Mouse (Mus musculus): ENCODE measurements around the gene C1rl. TPM values are rescaled to one million over a fixed set of nuclear protein-coding genes. Genes with fewer than 3 reads are reported as not detected.
"Not testable (repeated sequence)": the region's sequence is repeated elsewhere in the genome, so short reads cannot be mapped to it uniquely, and the experiment has no call there.

The C1rl gene
- polyA plus RNA-seq, 2 experiments = 0.47 to 0.81 TPM

DNA sequence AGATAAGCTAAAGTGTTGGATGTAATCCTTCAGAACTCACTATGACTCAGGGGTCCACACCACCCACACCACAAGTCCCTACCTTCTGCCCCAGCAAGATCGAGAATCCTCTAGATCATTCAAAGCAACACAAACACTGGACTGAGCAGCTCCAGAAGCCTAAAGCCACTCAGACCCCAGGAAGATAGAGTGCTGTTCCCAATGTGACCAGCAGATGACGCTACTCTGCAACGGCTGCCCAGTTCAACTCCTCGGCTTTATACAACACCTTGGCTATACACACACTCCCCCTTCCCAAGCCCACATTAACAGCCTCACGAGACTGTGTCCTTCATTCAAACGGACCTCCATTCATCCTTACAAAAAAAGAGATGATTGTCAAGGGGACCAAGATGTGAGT, 20.1 kb upstream of the C1rl start:
- no peaks in the 10 kb centered on the region for H3K27me3 ChIP-seq (ENCODE audit: control insufficient read depth, insufficient read depth, low read length)
- no peak for DNase-seq (ENCODE audit: low spot score)
- H3K36me3 ChIP-seq (ENCODE audit: control insufficient read depth, insufficient read depth, low read length) = no peaks in the 10 kb centered on the region
- H3K9ac ChIP-seq (ENCODE audit: low read depth, low read length, severe bottlenecking) = no peak overlapping the region
- H3K9me3 ChIP-seq (ENCODE audit: control insufficient read depth, low read length) = no peaks in the 10 kb centered on the region
- no peaks in the 10 kb centered on the region for H3K4me1 ChIP-seq (ENCODE audit: control insufficient read depth, insufficient read depth, low read length)
- no peak overlapping the region for H3K27ac ChIP-seq (replicated peaks; ENCODE audit: low read depth, low read length)
- 34% methylated on average over 6 of the region's 6 CpGs for WGBS
- no peak for TF ChIP-seq POLR2A (IDR thresholded peaks at IDR 0.05; ENCODE audit: borderline replicate concordance, extremely low read depth, insufficient read depth, insufficient read length)
- no peak overlapping the region for H3K4me3 ChIP-seq (replicated peaks; ENCODE audit: low read length)
- ATAC-seq (ENCODE audit: low FRiP score, low read depth) = no peak
- H3K4me2 ChIP-seq (replicated peaks; ENCODE audit: low read depth, low read length, severe bottlenecking) = no peak overlapping the region

DNA sequence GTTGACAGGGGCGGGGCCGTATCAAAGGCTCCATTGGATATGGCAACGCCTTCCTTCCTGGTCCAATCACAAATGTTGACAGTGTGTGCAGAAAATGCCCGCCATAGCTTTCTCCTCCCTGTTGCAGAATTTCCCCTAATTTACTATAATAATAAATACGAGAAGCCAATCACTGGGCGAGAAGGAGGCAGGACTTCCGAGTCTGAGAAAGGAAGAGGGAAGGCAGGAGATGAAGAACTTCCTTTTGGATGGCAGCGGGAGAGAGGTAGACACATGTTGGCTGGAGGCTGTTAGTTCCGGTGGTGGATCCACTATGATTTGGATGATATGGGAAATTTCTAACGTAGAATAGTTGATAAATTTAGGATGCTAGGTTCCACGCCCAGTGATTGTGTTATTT, 18.3 kb upstream of the C1rl start:
- ATAC-seq (ENCODE audit: low FRiP score, low read depth) (no peak), DNase-seq (ENCODE audit: low spot score) (no peak)
- WGBS = 85% methylated on average over 11 of the region's 11 CpGs

DNA sequence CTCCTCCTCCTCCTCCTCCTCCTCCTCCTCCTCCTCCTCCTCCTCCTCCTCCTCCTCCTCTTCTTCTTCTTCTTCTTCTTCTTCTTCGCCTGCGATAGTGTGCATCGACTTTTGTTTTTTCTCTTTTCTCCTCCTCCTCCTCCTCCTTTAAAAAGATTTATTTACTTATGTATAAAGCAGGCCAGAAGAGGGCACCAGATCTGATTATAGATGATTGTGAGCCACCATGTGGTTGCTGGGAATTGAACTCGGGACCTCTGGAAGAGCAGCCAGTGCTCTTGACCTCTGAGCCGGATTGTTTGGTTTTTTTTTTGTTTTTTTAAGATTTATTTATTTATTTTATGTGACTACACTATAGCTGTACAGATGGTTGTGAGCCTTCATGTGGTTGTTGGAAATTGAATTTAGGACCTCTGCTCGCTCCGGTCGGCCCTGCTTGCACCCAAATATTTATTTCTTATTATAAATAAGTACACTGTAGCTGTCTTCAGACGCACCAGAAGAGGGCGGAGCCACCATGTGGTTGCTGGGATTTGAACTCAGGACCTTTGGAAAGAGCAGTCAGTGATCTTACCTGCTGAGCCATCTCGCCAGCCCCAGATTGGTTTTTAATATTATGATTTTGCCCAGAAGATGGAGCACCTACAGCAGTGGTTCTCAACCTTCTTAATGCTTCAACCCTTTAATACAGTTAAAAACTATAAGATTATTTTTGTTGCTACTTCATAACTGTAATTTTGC, 17.4 kb upstream of the C1rl start:
- H3K27me3 ChIP-seq (ENCODE audit: control insufficient read depth, insufficient read depth, low read length); ATAC-seq (ENCODE audit: low FRiP score, low read depth); H3K9ac ChIP-seq (ENCODE audit: low read depth, low read length, severe bottlenecking); H3K4me2 ChIP-seq (replicated peaks; ENCODE audit: low read depth, low read length, severe bottlenecking); DNase-seq (ENCODE audit: low spot score); H3K4me3 ChIP-seq (replicated peaks; ENCODE audit: low read length); H3K27ac ChIP-seq (replicated peaks; ENCODE audit: low read depth, low read length); H3K9me3 ChIP-seq (ENCODE audit: control insufficient read depth, low read length); H3K36me3 ChIP-seq (ENCODE audit: control insufficient read depth, insufficient read depth, low read length); H3K4me1 ChIP-seq (ENCODE audit: control insufficient read depth, insufficient read depth, low read length): not testable (repeated sequence)
- WGBS = 93% methylated on average over 9 of the region's 11 CpGs

More for the DNA sequence above, 18.3 kb upstream of the C1rl start:
- no peaks in the 10 kb centered on the region for H3K27me3 ChIP-seq (ENCODE audit: control insufficient read depth, insufficient read depth, low read length)
- H3K27ac ChIP-seq (replicated peaks; ENCODE audit: low read depth, low read length) = no peak overlapping the region
- H3K9me3 ChIP-seq (ENCODE audit: control insufficient read depth, low read length) = no peaks in the 10 kb centered on the region
- H3K9ac ChIP-seq (ENCODE audit: low read depth, low read length, severe bottlenecking) = no peak overlapping the region
- H3K4me2 ChIP-seq (replicated peaks; ENCODE audit: low read depth, low read length, severe bottlenecking) = no peak overlapping the region
- H3K4me3 ChIP-seq (replicated peaks; ENCODE audit: low read length) = no peak overlapping the region
- TF ChIP-seq POLR2A (IDR thresholded peaks at IDR 0.05; ENCODE audit: borderline replicate concordance, extremely low read depth, insufficient read depth, insufficient read length) = no peak
- H3K36me3 ChIP-seq (ENCODE audit: control insufficient read depth, insufficient read depth, low read length) = no peaks in the 10 kb centered on the region
- no peaks in the 10 kb centered on the region for H3K4me1 ChIP-seq (ENCODE audit: control insufficient read depth, insufficient read depth, low read length)

DNA sequence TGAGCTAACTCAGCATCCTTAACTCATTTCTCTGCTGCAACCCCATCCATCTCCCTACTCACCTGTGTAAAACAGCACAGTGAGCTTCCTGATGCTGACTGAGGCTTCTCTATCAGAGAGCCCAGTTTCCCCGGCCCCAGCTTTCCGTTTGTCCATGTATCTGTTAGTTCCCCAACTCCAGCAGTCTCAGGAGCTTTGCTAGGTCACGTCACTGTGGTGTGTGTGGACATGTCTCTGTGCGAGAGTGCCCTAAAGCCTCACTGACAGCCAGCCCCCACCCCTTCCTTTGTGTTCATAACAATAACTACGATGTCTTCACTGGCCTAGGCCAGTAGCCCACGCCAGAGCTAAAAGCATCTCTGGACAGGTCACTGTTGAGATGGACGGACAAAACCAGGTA, 16.7 kb upstream of the C1rl start:
- no peak overlapping the region for H3K4me2 ChIP-seq (replicated peaks; ENCODE audit: low read depth, low read length, severe bottlenecking)
- no peak overlapping the region for H3K27ac ChIP-seq (replicated peaks; ENCODE audit: low read depth, low read length)
- H3K4me3 ChIP-seq (replicated peaks; ENCODE audit: low read length) = no peak overlapping the region
- no peaks in the 10 kb centered on the region for H3K36me3 ChIP-seq (ENCODE audit: control insufficient read depth, insufficient read depth, low read length)
- no peaks in the 10 kb centered on the region for H3K9me3 ChIP-seq (ENCODE audit: control insufficient read depth, low read length)
- no peak for TF ChIP-seq POLR2A (IDR thresholded peaks at IDR 0.05; ENCODE audit: borderline replicate concordance, extremely low read depth, insufficient read depth, insufficient read length)
- no peaks in the 10 kb centered on the region for H3K4me1 ChIP-seq (ENCODE audit: control insufficient read depth, insufficient read depth, low read length)
- DNase-seq (ENCODE audit: low spot score) (no peak), ATAC-seq (ENCODE audit: low FRiP score, low read depth) (no peak)
- H3K9ac ChIP-seq (ENCODE audit: low read depth, low read length, severe bottlenecking) = no peak overlapping the region
- H3K27me3 ChIP-seq (ENCODE audit: control insufficient read depth, insufficient read depth, low read length) = no peaks in the 10 kb centered on the region
- WGBS = 92% methylated on average over 7 of the region's 7 CpGs

DNA sequence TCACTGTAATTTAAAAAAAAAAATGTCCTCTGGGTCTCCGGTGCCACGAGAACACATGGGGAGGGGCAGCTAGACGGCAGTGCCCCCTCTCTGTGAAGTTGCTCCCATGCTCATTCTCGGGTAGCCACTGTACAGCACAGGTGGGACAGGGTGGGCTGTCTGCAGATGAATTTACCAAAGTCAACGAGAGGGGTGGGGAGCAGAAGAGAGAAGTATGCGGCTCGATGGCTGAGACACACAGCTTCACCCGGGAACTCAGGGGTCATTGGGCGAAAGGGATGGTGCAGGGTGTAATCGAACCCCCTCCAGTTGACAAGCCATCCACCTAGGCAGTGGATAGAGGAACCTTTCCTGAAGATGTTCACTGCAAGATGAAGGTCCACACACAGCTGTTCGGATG, 16.1 kb upstream of the C1rl start:
- TF ChIP-seq POLR2A (IDR thresholded peaks at IDR 0.05; ENCODE audit: borderline replicate concordance, extremely low read depth, insufficient read depth, insufficient read length) = no peak
- 81% methylated on average over 11 of the region's 11 CpGs for WGBS
- Histone ChIP-seq H3K4me2 (replicated peaks; ENCODE audit: low read depth, low read length, severe bottlenecking) (no peak overlapping the region), H3K9me3 (ENCODE audit: control insufficient read depth, low read length) (no peaks in the 10 kb centered on the region), H3K36me3 (ENCODE audit: control insufficient read depth, insufficient read depth, low read length) (no peaks in the 10 kb centered on the region), H3K4me3 (replicated peaks; ENCODE audit: low read length) (no peak overlapping the region), H3K4me1 (ENCODE audit: control insufficient read depth, insufficient read depth, low read length) (no peaks in the 10 kb centered on the region), H3K9ac (ENCODE audit: low read depth, low read length, severe bottlenecking) (no peak overlapping the region), H3K27me3 (ENCODE audit: control insufficient read depth, insufficient read depth, low read length) (no peaks in the 10 kb centered on the region), H3K27ac (replicated peaks; ENCODE audit: low read depth, low read length) (no peak overlapping the region)
- DNase-seq (ENCODE audit: low spot score) = no peak
- ATAC-seq (ENCODE audit: low FRiP score, low read depth) = no peak
